Mouse (Mus musculus) layer of hippocampus, adult 2 months (tissue): ENCODE data around the gene Rif1. TPM values are rescaled to one million over a fixed set of nuclear protein-coding genes. Genes with fewer than 3 reads are reported as not detected.

ENCODE experiments used
- DNase-seq, 2 experiments: peaks; one replicate each; pipeline ENCODE4 v3.0.0; 2022; ENCODE audit warnings: low spot score in 2 of 2
- H3K27ac ChIP-seq: fragments of 200-600 bp; 2 replicates; pipeline ENCODE4 v1.8.1; 2022
- H3K4me3 ChIP-seq: fragments of 200-600 bp; 2 replicates; pipeline ENCODE4 v1.8.1; 2022; ENCODE audit warnings: mild to moderate bottlenecking
- CTCF ChIP-seq: fragments of 200-600 bp; conservative IDR thresholded peaks from 2 replicates; pipeline ENCODE4 v1.8.1; 2022; ENCODE audit warnings: antibody characterized with exemption, mild to moderate bottlenecking, moderate library complexity
- total RNA-seq, 2 experiments: library from RNA; stranded (reverse); gene quantifications; 2 replicates each; pipeline ENCODE4 v1.2.3; 2021

Gene Rif1
- total RNA-seq, 2 experiments from 2014 or later, result 21.8 to 24.5 TPM

GRCm38 (mm10) chr2:52046032-52046431 is 26.6 kb upstream of the Rif1 start:
- no peak for DNase-seq
- no peak for TF ChIP-seq CTCF

GRCm38 (mm10) chr2:52050823-52051222 is 21.8 kb upstream of the Rif1 start:
- TF ChIP-seq CTCF, result no peak
- Histone ChIP-seq H3K27ac (no peak overlapping the region), H3K4me3 (no peak overlapping the region)
- DNase-seq, result no peak

More at GRCm38 (mm10) chr2:52046032-52046431, 26.6 kb upstream of the Rif1 start:
- Histone ChIP-seq H3K4me3 (no peak overlapping the region), H3K27ac (no peak overlapping the region)

- no peak for DNase-seq
- Histone ChIP-seq H3K4me3 (no peak overlapping the region), H3K27ac (no peak overlapping the region)
- no peak for TF ChIP-seq CTCF
Observed at GRCm38 (mm10) chr2:52052335-52052734, 20.3 kb upstream of the Rif1 start.

GRCm38 (mm10) chr2:52053502-52053901 is 19.1 kb upstream of the Rif1 start:
- TF ChIP-seq CTCF, result no peak
- no peak for DNase-seq
- Histone ChIP-seq H3K4me3 (no peak overlapping the region), H3K27ac (no peak overlapping the region)

GRCm38 (mm10) chr2:52055616-52056015 is 17.0 kb upstream of the Rif1 start:
- Histone ChIP-seq H3K4me3 (no peak overlapping the region), H3K27ac (no peak overlapping the region)
- no peak for TF ChIP-seq CTCF
- DNase-seq, result no peak

- no peak for TF ChIP-seq CTCF
- DNase-seq, result no peak
- Histone ChIP-seq H3K4me3 (no peak overlapping the region), H3K27ac (no peak overlapping the region)
Observed at GRCm38 (mm10) chr2:52057099-52057498, 15.5 kb upstream of the Rif1 start.

GRCm38 (mm10) chr2:52057681-52058080 is 15.0 kb upstream of the Rif1 start:
- DNase-seq, result no peak
- H3K27ac ChIP-seq, result no peak overlapping the region
- TF ChIP-seq CTCF, result no peak
- no peak overlapping the region for H3K4me3 ChIP-seq

GRCm38 (mm10) chr2:52068641-52069040 is 4.0 kb upstream of the Rif1 start:
- TF ChIP-seq CTCF, result peak; percentile 21
- DNase-seq, result no peak
- no peak overlapping the region for H3K4me3 ChIP-seq
- no peak overlapping the region for H3K27ac ChIP-seq

GRCm38 (mm10) chr2:52070816-52071215 is 1.8 kb upstream of the Rif1 start:
- TF ChIP-seq CTCF, result no peak
- H3K4me3 ChIP-seq, result no peak overlapping the region
- DNase-seq, result no peak
- no peak overlapping the region for H3K27ac ChIP-seq

GRCm38 (mm10) chr2:52071241-52071991 is 1.2 kb upstream of the Rif1 start:
- no peak overlapping the region for H3K4me3 ChIP-seq
- TF ChIP-seq CTCF, result no peak
- DNase-seq, result no peak
- no peak overlapping the region; the same call in 1 of the 2 replicates for H3K27ac ChIP-seq

GRCm38 (mm10) chr2:52072065-52072490 is 554 bp upstream of the Rif1 start:
- Histone ChIP-seq H3K4me3 (peak overlapping the region; percentile 92), H3K27ac (peak overlapping the region; percentile 74; the same call in 1 of the 2 replicates)
- no peak for DNase-seq
- TF ChIP-seq CTCF, result no peak

- peak overlapping the region; percentile 92 for H3K4me3 ChIP-seq
- H3K27ac ChIP-seq, result peak overlapping the region; percentile 74
- peak in 1 of 2 experiments; percentile 9 for DNase-seq
- TF ChIP-seq CTCF, result no peak
Observed at GRCm38 (mm10) chr2:52073141-52073904, 691 bp downstream of the Rif1 start.

GRCm38 (mm10) chr2:52078666-52079065 is 6.0 kb downstream of the Rif1 start:
- no peak overlapping the region for H3K4me3 ChIP-seq
- H3K27ac ChIP-seq, result no peak overlapping the region
- no peak for TF ChIP-seq CTCF
- DNase-seq, result no peak

GRCm38 (mm10) chr2:52084013-52084412 is 11.4 kb downstream of the Rif1 start:
- H3K4me3 ChIP-seq, result no peak overlapping the region
- H3K27ac ChIP-seq, result no peak overlapping the region
- TF ChIP-seq CTCF, result no peak
- DNase-seq, result no peak
